Mouse (Mus musculus): ENCODE results near the gene Slc25a42.

DNA sequence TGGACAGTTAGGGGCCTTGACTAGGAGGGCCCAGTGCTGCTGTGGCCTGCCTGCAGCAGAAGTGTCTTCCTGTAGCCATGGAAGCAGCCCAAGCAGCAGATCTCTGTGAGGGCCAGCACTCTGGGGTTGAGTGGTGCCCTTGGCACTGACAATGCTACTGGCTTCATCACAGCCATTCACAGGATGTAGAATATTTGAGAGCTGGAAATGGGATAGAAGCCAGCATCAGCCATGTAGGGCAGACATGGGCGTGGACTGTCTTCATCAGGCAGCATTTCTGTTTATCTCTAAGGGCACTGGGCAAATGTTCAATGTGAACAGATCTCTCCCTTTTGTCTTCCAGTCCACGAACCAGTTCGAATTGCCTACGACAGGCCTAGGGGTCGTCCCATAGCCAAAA, 46.5 kb upstream of the Slc25a42 start:
- no peak for TF ChIP-seq CTCF (IDR thresholded peaks at IDR 0.05; ENCODE audit: low read depth, low read length)
- TF ChIP-seq POLR2A (IDR thresholded peaks at IDR 0.05; ENCODE audit: borderline replicate concordance, low read depth, low read length): no peak
